Mouse (Mus musculus) left cerebral cortex, postnatal 25 days (tissue): ENCODE results near the gene Pbsn. TPM values are rescaled to one million over a fixed set of nuclear protein-coding genes. Genes with fewer than 3 reads are reported as not detected.
"Not testable (repeated sequence)": the region's sequence is repeated elsewhere in the genome, so short reads cannot be mapped to it uniquely, and the experiment has no call there.

Experiments
- DNase-seq, 2 experiments: peaks; one replicate each; pipeline ENCODE4 v3.0.0; 2022; ENCODE audit warnings: low spot score in 2 of 2, mixed read lengths in 1 of 2
- intact Hi-C: fragments of 180-260 bp; cut with DNase I; formaldehyde crosslinking; loops from one replicate; pipeline ENCODE4 v1.15.1; 2025
- total RNA-seq, 2 experiments: library from RNA; stranded (reverse); gene quantifications; 2 replicates each; pipeline ENCODE4 v1.2.3; 2021

Gene Pbsn
- total RNA-seq: not detected

DNA sequence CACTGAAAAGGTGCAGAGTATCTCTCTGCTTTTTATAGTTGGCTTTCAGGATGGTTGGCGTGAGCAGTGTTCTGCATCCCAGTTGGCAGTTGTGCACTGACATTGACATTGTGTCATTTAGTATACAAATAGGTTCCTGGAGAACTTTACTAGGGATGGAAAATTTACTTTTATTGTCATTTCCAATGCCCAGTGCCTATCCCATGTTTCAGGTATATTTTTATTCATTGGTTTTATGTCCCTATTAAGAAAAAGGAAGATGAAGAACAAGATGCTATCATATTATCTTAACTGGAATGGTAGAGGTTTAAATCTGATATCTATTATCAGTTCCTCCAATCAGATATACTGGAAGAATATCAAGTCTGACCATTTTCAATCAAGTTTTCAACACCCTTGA, at the start of gene Pbsn:
Gene Pbsn, minus strand, starts transcription at position 101 of the 400 bp plus-strand sequence.
- no peak for DNase-seq
- intact Hi-C loops: no loop called here

DNA sequence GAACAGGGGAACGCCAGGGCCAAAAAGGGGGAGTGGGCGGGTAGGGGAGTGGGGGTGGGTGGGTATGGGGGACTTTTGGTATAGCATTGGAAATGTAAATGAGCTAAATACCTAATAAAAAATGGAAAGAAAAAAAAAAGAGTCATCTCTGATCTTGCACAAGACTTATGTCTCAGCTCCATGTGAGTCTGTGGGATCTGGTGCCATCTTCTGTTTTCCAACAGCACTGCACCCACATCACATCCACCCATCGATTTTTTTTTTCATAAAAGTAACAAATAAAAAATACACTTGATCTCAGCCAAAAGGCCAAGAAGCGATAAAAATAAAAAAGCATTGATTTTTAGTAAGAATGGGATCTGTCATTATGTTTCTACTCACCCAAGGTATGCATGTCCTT, 26.6 kb upstream of the Pbsn start:
- intact Hi-C loops: not testable (repeated sequence)

DNA sequence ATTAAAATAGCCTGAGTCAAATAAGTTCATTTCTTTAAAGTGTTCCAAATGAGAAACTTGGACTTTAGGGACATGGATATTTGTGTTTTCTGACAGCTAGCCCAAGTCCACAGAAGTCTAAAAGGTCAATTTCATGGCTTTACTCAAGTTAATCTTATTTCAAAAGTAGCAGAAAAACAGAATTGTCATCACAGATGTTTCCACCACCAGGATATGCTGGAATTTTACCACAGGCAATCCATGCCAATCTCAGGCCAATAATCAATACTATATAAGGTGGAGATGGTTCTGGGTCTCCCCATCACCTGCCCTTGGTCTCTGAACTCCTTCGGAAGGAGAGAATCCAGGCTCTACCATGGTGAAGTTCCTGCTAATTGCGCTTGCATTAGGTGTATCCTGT, 11.0 kb upstream of the Pbsn start, which contains the start of gene Gm14744:
Gene Gm14744, plus strand, starts transcription at position 301 of the 400 bp plus-strand sequence.
- DNase-seq, intact Hi-C loops: not testable (repeated sequence)

More for the DNA sequence above, 26.6 kb upstream of the Pbsn start:
- DNase-seq: not testable (repeated sequence)

DNA sequence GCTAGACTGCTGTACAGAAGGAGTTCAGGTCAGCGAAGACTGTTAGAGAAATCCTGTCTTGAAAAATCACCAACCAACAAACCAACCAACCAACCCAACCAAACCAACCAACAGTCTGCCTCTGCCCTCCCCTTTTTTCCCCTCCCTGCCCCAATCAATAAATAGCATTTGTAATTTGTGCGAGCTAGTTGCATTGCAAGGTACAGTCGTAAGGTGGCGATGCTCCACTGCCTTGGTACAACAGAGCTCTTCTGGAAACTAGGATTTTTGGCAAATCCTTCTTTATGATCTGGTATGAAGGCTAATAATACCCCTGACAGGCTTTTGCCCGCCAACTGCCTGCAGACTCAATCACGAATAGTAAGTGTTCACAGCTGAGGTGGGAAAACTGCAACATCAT, 41.4 kb downstream of the Pbsn start:
- intact Hi-C loops: loop anchor here (5.0 kb wide), 2 partner anchors 140 to 610 kb away; no protein-coding TSS in a partner anchor
- DNase-seq: peak; percentile 14 to 47

DNA sequence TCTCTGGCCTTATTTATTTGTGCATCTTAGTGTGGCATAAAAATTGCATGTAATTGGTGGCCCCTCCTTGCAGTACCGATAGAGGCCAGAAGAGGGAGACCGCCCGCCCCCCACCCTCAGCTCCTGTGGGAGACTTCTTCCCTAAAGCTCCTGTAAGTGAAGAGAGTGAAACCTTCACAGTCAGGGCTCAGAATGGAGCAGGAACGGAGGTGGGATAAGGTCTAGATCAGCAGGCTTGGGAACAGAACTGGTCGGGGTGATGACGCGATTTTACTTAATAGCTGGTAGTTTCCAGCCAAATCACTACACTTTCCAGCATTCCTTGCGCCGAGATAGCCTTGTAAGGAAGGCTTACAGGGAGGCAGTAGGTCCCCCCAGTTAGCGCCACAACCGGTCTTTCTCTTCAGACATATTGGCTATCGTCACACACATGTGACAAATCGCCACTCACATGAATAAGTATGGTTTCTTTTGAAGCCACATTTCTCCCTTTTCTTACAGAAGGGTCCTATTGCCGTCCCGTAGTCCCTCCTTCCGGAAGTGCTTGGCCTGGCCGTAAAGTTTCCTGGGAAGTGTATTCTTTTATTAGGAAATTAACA, 42.7 kb downstream of the Pbsn start:
- intact Hi-C loops: loop anchor here (5.0 kb wide), 2 partner anchors 138 to 612 kb away; no protein-coding TSS in a partner anchor
- peak; percentile 72 for DNase-seq

DNA sequence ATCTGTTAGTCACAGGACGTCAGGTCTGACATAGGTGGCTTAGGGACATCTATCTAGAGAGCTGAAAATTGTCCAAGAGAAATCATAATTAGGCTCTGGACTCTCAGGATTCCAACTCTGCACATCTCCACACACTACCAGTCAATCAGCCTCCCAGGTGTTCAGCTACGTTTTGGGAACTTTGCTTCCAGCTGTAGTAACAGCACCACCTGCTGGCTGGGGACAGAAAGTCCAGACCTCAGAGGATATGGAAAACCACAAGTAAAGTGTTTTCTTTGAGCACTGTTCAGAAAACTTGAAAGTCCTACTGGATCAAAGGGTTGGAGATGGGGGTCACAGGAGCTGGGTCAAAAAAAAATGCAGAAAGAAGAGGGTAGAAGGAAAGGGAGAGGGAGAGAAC, 44.8 kb downstream of the Pbsn start:
- intact Hi-C loops: loop anchor here (2.0 to 5.0 kb wide), 2 partner anchors 68 to 1126 kb away; no protein-coding TSS in a partner anchor
- DNase-seq: peak in 1 of 2 experiments; percentile 14

DNA sequence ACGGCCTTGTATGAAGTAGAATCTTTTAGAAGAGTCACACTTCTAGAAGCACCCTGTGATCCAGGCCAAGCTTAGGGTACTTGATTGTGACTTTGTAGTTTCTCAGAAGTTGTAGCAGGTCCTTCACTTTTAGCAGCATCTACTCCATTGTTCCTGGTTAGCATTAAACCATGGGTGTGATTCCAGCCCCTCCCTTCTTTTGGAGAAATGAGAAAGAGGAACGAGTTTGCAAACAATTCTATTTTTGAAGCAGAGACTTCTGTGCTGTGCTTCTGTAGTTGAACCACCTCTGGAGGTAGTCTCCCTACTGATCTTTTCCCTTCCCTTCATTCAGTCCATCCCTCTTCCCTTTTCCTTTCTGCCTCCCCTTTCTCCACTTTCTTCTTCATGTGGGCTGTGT, 51.1 kb downstream of the Pbsn start:
- no peak for DNase-seq
- intact Hi-C loops: no loop called here

DNA sequence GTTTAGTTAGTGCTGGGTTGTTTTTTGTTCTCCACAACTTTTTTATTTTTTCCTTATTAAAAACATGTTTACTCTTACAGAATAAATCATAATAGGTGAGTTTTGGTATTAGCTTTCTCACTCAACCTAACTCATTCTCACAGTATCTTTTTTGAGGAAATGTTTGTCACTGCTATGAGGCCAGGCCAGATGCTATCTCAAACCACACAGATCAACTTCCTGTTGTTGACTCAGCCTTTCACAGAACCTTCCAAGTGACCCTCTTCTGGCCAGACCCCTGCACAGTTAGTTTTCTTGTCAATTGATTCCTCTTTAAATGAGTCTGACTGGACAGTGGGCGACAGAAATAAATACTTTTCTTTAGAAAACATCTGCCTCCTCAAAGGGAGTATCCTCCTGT, 51.9 kb downstream of the Pbsn start:
- no peak for DNase-seq
- intact Hi-C loops: no loop called here

DNA sequence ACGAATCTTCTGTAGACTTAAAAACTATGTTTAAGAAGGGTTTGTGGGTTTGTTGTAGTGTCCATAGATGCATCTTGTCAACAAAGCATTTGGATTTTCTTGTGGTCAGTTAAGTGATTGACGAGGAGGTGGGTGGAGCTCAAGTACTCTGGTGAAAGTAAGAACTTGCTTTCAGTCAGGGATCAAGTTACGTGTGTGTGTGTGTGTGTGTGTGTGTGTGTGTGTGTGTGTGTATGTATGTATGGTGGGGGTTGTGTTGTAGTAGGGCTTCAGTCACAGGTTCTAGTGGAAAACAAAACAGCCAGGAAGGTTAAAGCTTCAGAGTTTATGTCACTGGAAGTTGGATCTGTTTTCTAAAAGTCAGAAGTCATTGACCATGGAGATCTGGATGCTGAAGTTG, 53.9 kb downstream of the Pbsn start:
- intact Hi-C loops: no loop called here

DNA sequence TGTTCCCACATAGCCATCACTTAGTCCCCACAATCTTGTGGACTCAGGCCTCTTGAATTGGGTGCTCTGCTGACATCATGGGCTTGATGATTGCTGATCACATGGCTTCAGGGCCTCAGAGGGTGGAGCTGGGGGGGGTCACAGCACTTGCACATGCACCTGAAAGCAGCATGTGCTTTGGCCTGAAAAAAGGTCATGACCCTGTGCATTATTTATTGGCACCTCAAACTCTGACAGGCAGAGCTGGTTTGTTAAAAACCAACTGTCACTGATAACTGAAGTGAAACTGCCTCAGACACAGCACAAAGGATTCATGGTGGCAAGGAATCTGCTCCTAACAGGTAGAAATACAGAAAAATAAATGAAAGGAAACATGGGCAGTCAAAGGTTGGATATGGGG, 55.6 kb downstream of the Pbsn start:
- DNase-seq: no peak
- intact Hi-C loops: no loop called here

More for the DNA sequence above, 53.9 kb downstream of the Pbsn start:
- no peak for DNase-seq

DNA sequence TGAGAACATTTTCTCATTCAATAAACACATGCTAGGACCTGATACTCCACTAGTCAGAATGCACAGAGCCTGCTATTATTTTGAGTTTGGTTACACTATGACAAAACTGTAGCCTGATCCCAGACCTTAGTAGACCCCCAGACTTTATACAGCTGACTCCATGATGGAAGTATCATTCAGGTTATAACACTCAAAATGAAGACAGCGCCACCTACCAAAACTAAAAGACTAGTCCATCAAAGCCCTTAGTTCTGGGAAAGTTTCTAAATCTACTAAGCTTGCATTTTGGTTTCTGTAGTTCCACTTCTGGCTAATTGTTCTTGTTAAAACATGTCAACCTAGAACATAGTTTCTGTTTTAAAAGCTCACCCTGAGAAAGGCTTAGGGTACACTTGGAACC, 56.5 kb downstream of the Pbsn start:
- intact Hi-C loops: no loop called here
- no peak for DNase-seq

DNA sequence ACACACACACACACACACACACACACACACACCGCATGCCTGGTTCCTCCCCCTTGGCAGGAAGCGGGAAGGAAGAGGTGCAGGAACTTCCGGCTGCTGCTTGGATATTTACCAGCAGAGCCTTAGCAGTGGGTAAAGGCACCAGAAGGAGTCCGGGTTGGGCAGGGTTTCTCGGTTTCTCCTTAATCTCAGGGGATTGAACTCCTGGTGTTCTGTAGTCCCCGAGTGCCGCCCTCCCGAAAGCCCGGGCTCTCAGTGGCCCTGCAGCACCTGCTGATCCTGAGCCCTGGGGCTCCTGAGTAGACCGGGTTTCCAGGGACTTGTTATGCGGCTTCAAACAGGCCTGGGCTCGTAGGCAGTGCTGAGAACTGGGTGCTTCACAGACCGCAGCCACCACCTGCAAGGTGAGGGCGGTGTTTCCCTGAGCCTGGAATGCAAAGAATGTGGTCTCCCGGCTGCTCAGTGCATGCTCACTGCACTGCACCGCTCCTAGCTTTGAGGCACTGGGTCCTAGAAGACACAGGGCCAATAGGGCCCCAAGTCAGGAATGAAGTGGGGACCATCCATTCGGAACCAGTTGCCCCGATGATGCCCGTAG, 57.1 kb downstream of the Pbsn start, which contains the start of gene Prkx:
Gene Prkx, minus strand, starts transcription at position 41 of the 598 bp plus-strand sequence.
- peak in 1 of 2 experiments; percentile 24 for DNase-seq
- intact Hi-C loops: no loop called here

DNA sequence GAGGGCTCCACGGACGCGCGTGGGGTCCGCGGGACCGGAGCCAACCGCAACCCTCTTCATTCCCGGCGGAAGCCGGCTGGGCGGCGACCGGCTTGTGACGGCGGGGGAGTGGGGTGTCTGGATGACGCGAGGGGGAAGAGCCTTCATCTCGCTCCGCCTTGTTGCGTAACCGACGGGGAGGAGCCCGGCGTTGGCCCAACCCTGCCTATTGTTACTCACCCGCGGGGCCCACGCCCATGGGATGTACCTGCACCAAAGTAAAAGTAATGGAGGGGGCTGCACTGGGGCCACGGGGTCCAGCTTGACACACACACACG, 57.6 kb downstream of the Pbsn start:
- peak; percentile 83 to 88 for DNase-seq
- intact Hi-C loops: no loop called here

DNA sequence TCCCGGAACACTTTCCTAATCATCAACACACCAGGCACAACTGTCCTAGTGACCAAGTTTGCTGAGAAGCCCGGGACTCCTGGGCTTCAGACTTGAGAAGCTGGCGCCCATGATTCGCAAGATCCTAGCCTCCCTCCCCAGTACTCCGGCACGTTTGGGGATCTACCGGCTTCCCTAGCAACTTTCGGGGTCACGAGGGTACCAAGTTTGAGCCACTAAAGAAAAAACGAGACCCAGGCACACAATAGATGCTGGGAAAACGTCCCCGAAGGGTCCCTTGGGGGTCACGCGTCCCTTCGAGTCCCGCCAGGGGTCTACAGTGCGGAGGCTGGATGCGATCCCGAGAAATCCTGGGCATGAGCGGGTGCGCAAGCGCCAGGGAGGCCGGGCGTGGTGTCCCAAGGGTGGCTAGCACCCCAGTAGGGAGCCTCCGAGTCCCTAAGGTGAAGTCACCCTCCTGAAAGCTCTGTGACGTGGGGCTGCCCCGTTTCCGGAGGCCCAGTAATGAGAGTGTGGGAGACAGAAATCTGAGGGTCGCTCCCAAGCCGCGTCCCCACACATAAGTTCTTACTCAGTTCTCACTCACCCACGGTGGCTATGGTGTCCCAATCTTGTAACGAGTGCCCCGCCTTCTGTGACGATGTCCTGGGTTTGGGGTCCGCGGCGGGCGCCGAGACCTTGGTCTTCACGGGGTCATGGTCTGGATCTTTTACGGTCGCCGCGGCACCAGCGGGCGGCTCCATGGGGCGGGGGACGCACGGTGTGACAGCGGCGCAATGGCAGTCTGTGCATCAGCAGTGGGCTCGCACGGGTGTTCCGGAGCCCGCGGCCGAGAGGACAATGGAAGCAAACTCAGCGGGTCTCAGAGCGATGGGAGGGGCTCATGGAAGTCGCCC, 58.2 kb downstream of the Pbsn start:
- DNase-seq: peak in 1 of 2 experiments; percentile 22
- intact Hi-C loops: no loop called here

DNA sequence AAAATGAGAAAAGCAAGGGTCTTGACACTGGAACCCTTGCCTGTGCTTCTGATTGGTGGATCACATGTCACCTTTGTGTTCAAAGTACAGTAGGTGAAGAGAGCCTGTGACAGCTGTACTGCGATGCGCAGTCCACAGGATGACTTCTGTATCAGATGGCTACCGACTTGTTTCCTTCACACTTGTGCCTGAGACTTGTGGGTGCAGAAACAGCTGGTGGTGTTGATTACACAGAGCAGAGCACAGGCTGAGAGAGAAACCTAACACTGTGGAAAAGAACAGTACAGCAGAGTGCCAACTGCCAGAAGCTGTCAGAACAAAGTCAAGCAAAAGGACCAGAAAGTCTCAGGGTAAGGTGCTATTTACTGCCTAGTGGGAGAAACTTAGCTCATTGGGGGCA, 64.7 kb downstream of the Pbsn start:
- intact Hi-C loops: no loop called here

More for the DNA sequence above, 64.7 kb downstream of the Pbsn start:
- DNase-seq: peak in 1 of 2 experiments; percentile 54

Other genes with a start within 250 kb of the Pbsn start
- 10 to 100 TPM in 1 of 2 experiments, 1 to 10 TPM in 1; 8.7 to 10.5 TPM for gene Prkx, start 57.3 kb downstream of the Pbsn start, total RNA-seq
- gene Gm14744, start 11.1 kb upstream of the Pbsn start, total RNA-seq: not detected
- not detected for gene 5430402E10Rik, start 71.4 kb upstream of the Pbsn start, total RNA-seq
- gene Obp1a, start 237.8 kb upstream of the Pbsn start, total RNA-seq: not detected